Mouse (Mus musculus): ENCODE results near the gene Kalrn.

DNA sequence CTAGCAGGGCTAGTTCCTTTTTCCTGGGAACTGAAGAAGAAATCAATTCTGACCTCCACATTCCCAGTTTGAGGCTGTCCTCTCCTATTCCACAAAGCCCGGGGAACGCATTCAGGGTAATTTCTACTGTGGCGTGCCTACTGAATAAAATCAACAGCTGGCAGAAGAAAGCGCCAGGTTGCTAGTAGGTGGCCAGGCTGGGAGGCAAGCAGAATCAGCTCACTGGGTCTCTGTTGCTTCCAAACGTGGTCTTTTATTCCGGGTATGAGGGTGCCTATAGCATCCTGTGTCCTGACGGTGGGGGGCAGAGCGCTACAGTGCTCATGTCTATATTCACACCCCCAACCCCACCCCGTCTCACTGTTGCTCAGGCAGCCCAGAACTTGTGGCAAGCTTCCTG lies 460.2 kb downstream of the Kalrn start:
- TF ChIP-seq CTCF (conservative IDR thresholded peaks at IDR 0.05; ENCODE audit: low read length), result no peak
- no peak for TF ChIP-seq POU5F1 (IDR thresholded peaks at IDR 0.05; ENCODE audit: borderline replicate concordance, low read length)
- no peak for TF ChIP-seq NANOG (IDR thresholded peaks at IDR 0.05; ENCODE audit: borderline replicate concordance, low read length)

Measured in E14TG2a.4 (cell line).